Mouse (Mus musculus): ENCODE results near the gene Unc5a.

The Unc5a gene

GRCm38 (mm10) chr13:54948531-54949493 is at the start of gene Unc5a:
Gene Unc5a, plus strand, starts transcription at chr13:54949411.
- DNase-seq (ENCODE audit: low read depth, low spot score), result peak; percentile 69

GRCm38 (mm10) chr13:54912053-54912452 is 37.2 kb upstream of the Unc5a start:
- DNase-seq (ENCODE audit: low read depth, low spot score), result no peak

- no peak for DNase-seq (ENCODE audit: low read depth, low spot score)
Observed at GRCm38 (mm10) chr13:54912894-54913621, 36.2 kb upstream of the Unc5a start.

- no peak for DNase-seq (ENCODE audit: low read depth, low spot score)
Observed at GRCm38 (mm10) chr13:54916644-54917043, 32.6 kb upstream of the Unc5a start.

GRCm38 (mm10) chr13:54918910-54919309 is 30.3 kb upstream of the Unc5a start:
- DNase-seq (ENCODE audit: low read depth, low spot score), result no peak

- DNase-seq (ENCODE audit: low read depth, low spot score), result no peak
Observed at GRCm38 (mm10) chr13:54919666-54920065, 29.5 kb upstream of the Unc5a start.

- no peak for DNase-seq (ENCODE audit: low read depth, low spot score)
Observed at GRCm38 (mm10) chr13:54921700-54922099, 27.5 kb upstream of the Unc5a start.

GRCm38 (mm10) chr13:54923705-54924104 is 25.5 kb upstream of the Unc5a start:
- DNase-seq (ENCODE audit: low read depth, low spot score), result no peak

- DNase-seq (ENCODE audit: low read depth, low spot score), result no peak
Observed at GRCm38 (mm10) chr13:54925466-54925865, 23.7 kb upstream of the Unc5a start.

GRCm38 (mm10) chr13:54926654-54927053 is 22.6 kb upstream of the Unc5a start:
- no peak for DNase-seq (ENCODE audit: low read depth, low spot score)

- DNase-seq (ENCODE audit: low read depth, low spot score), result no peak
Observed at GRCm38 (mm10) chr13:54930123-54930522, 19.1 kb upstream of the Unc5a start.

GRCm38 (mm10) chr13:54934873-54935272 is 14.3 kb upstream of the Unc5a start:
- DNase-seq (ENCODE audit: low read depth, low spot score), result no peak

GRCm38 (mm10) chr13:54936173-54936572 is 13.0 kb upstream of the Unc5a start:
- no peak for DNase-seq (ENCODE audit: low read depth, low spot score)

- no peak for DNase-seq (ENCODE audit: low read depth, low spot score)
Observed at GRCm38 (mm10) chr13:54937885-54938284, 11.3 kb upstream of the Unc5a start.

- DNase-seq (ENCODE audit: low read depth, low spot score), result no peak
Observed at GRCm38 (mm10) chr13:54938493-54938892, 10.7 kb upstream of the Unc5a start.

- no peak for DNase-seq (ENCODE audit: low read depth, low spot score)
Observed at GRCm38 (mm10) chr13:54944411-54945157, 4.6 kb upstream of the Unc5a start.

- no peak for DNase-seq (ENCODE audit: low read depth, low spot score)
Observed at GRCm38 (mm10) chr13:54945332-54945731, 3.9 kb upstream of the Unc5a start.

GRCm38 (mm10) chr13:54946406-54946805 is 2.8 kb upstream of the Unc5a start:
- no peak for DNase-seq (ENCODE audit: low read depth, low spot score)

- DNase-seq (ENCODE audit: low read depth, low spot score), result peak; percentile 38
Observed at GRCm38 (mm10) chr13:54949592-54949991, 381 bp downstream of the Unc5a start.

GRCm38 (mm10) chr13:54950131-54950530 is 920 bp downstream of the Unc5a start:
- DNase-seq (ENCODE audit: low read depth, low spot score), result no peak

- no peak for DNase-seq (ENCODE audit: low read depth, low spot score)
Observed at GRCm38 (mm10) chr13:54951166-54951565, 2.0 kb downstream of the Unc5a start.

GRCm38 (mm10) chr13:54954745-54955144 is 5.5 kb downstream of the Unc5a start:
- no peak for DNase-seq (ENCODE audit: low read depth, low spot score)

Data from retina, postnatal 7 days (tissue).